ENCODE assay signal across 23 mouse cellular contexts in genomic region chr5:134589900-134590299, GRCm38 (mm10). TPM values are rescaled to one million over a fixed set of nuclear protein-coding genes. Genes with fewer than 3 reads are reported as not detected.
"Had no signal": no experiment of that assay in that cellular context is flagged by ENCODE, and none has a peak within 500 bp of the region (broad histone marks: within the 10 kb centered on the region; RNA-seq: fewer than 3 reads in every experiment).

No protein-coding gene starts in this region.

- H3K4me3 ChIP-seq: intestine, embryonic 15.5 days; left cerebral cortex, adult 2 months; megakaryocyte, embryonic 14.5 days; midbrain, embryonic 10.5 days; midbrain, embryonic 13.5 days; myocyte; neural tube, embryonic 13.5 days had no signal

- H3K9me3 ChIP-seq: intestine, embryonic 15.5 days; megakaryocyte, embryonic 14.5 days; midbrain, embryonic 10.5 days; midbrain, embryonic 13.5 days; neural tube, embryonic 13.5 days had no signal

- H3K4me1 ChIP-seq: intestine, embryonic 15.5 days; midbrain, embryonic 13.5 days; neural tube, embryonic 13.5 days had no signal

- H3K27ac ChIP-seq: intestine, embryonic 15.5 days; left cerebral cortex, adult 2 months; liver, embryonic 14.5 days; midbrain, embryonic 10.5 days; midbrain, embryonic 13.5 days; neural tube, embryonic 13.5 days; stomach, postnatal 0 days had no signal

- ATAC-seq: intestine, embryonic 15.5 days; midbrain, embryonic 13.5 days; midbrain, embryonic 16.5 days had no signal

- H3K9ac ChIP-seq: intestine, embryonic 15.5 days; liver, embryonic 14.5 days; midbrain, embryonic 13.5 days; neural tube, embryonic 13.5 days had no signal

- DNase-seq: kidney, adult 18-20 months; kidney, adult 9 months; kidney, postnatal 14 days; kidney, postnatal 4 days; lung, adult 2 months; lung, postnatal 14 days; lung, postnatal 4 days; thymus, adult 2 months; thymus, postnatal 14 days; thymus, postnatal 4 days had no signal

- H3K4me2 ChIP-seq: intestine, embryonic 15.5 days; midbrain, embryonic 13.5 days; neural tube, embryonic 13.5 days had no signal

- H3K27me3 ChIP-seq: intestine, embryonic 15.5 days; megakaryocyte, embryonic 14.5 days; midbrain, embryonic 13.5 days; neural tube, embryonic 13.5 days had no signal

RNA-seq across cellular contexts. Expression of gene Syna, which starts 29.9 kb away (rescaled TPM):
- total RNA-seq: monocyte, adult 5-6 weeks had no signal
- polyA plus RNA-seq: limb, embryonic 11.5 days; liver, embryonic 14.5 days; stomach, embryonic 14.5 days had no signal
